Mouse (Mus musculus): ENCODE measurements around the gene Actr1b.

The Actr1b gene

GRCm38 (mm10) chr1:36714311-36714710 lies at the start of gene Actr1b:
Gene Actr1b (minus strand): TSS chr1:36714422.
- DNase-seq (ENCODE audit: low spot score): no peak

GRCm38 (mm10) chr1:36761568-36761967 lies 47.3 kb upstream of the Actr1b start, which contains the start of gene Zap70:
Gene Zap70 (plus strand): TSS chr1:36761798.
- peak; percentile 90 for DNase-seq (ENCODE audit: low spot score)

- no peak for DNase-seq (ENCODE audit: low spot score)
Observed at GRCm38 (mm10) chr1:36761061-36761460, 46.8 kb upstream of the Actr1b start.

DNA sequence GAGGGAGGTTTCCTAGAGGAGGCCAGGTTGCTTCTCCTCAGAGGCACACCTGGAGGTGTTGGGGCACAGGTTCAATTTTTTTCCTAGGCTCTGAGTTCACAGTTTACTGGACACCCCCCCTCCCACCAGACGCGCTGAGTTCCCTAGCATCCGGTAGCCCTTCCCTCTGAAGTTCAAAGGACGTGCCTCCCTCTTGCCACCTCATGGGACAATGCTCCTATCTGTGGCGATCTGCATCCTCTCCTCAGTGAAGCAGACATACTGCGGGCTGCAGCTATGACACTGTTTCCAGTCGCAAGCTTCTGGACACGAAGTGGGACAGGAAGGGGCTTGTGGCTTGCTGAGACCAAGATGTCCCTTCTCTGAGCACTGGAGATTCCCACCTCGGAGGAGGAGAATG lies 46.2 kb upstream of the Actr1b start:
- no peak for DNase-seq (ENCODE audit: low spot score)

DNA sequence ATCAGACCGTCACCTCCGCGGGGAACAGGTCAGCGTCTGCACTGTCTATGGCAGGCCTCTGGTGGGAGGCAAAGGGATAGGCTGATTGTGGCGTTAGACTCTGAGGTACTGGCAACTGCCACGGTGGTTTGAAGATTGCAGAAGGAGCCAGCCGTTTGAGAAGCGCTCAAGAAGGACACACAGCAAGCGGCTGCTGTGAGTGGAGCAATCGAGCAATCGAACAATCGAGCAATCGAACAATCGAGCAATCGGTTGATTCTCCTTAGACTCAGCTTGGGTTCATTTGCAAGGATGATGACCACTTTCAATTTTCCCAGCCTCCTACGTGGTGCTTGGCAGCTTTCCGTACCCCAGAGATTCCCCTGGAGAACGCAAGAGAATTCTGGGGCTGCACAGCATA lies 44.9 kb upstream of the Actr1b start:
- DNase-seq (ENCODE audit: low spot score): no peak

- no peak for DNase-seq (ENCODE audit: low spot score)
Observed at GRCm38 (mm10) chr1:36758553-36758952, 44.3 kb upstream of the Actr1b start.

DNA sequence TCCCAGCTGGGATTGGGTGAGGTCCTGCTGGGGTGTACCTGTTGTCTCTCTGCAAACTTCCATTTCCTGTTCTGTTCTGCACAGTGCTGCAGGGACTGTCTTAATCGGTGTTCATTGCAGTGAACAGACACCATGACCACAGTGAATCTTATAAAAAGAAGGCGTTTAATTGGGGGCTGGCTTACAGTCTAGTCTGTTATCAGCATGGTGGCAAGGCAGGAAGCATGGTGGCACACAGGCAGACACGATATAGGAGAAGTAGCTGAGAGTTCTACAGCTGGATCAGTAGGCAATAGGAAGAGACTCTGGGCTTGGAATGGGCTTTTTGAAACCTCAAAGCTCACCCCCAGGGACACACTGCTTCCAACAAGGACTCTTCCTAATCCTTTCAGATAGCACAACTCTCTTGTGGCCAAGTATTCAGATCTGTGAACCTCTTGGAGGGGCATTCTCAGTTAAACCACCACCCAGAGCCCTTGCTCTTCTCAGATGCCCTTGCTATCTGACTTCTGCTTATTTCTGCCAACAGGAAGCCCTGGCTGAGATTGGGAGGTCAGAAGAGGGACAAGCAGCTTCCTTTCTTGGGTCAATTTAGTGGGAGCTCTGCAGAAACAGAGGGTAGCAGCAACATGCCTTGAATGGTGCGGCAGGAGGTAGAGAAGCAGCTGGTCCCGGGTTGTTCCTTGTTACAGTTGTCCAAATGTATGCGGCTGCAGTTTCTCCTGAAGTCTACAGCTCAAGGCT lies 39.9 kb upstream of the Actr1b start:
- DNase-seq (ENCODE audit: low spot score): no peak

GRCm38 (mm10) chr1:36746452-36746851 lies 32.2 kb upstream of the Actr1b start:
- peak; percentile 55 for DNase-seq (ENCODE audit: low spot score)

DNA sequence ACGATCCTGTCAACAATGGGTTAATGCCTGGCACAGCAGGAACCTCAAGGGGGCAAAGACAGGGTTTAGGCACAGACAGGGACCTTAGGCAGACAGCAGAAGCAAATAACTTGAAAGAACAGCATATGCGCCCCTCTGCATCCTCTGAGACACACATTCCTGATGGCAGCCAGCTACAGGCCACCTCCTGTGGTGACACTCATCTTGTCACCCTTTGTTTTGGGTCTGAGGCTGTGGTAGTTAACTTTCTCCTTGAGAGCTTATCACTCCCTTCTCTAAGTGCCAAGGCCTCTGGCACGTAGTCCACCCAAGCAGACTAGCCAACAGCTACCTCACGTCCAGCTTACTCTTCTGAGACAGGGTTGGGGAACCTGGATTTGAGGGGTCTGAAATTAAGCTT lies 31.4 kb upstream of the Actr1b start:
- DNase-seq (ENCODE audit: low spot score): no peak

- DNase-seq (ENCODE audit: low spot score): peak; percentile 83
Observed at GRCm38 (mm10) chr1:36744268-36744944, 30.2 kb upstream of the Actr1b start.

- no peak for DNase-seq (ENCODE audit: low spot score)
Observed at GRCm38 (mm10) chr1:36743046-36743445, 28.8 kb upstream of the Actr1b start.

DNA sequence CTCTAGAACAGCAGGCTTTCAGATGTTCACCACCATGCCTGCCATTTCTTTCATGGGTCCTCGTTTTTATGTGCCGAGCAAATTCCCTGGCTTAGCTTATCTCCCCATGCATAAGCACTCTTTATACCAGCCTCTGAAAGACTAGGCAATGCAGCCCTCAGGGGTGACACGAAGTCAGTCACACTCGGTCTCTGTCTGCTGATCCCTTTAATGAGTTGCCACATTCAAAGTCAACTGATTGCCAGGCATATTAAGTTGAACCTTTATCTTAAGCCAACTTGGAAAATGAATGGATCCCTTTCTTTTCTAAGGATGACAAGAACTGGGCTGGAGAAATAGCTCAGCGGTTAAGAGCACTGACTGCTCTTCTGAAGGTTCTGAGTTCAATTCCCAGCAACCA lies 25.0 kb upstream of the Actr1b start:
- no peak for DNase-seq (ENCODE audit: low spot score)

GRCm38 (mm10) chr1:36737300-36737699 lies 23.1 kb upstream of the Actr1b start:
- peak; percentile 82 for DNase-seq (ENCODE audit: low spot score)

DNA sequence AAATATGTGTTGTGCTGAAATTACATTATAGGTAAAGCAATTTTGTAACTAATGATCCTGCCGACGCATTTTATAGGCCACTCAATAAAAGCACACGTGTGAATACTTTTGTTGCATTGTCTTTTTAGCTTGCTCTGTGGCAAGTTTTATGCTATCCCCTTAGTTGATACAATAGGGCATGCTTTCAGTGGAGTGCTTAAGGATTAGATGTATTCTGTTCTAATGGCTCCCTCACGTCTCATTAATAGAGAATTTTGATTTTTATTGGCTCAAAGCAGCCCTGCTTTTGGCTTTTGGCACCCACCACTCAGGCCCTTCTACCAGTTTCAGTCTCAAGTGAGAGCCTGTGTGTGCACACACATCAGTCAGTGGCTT lies 9.8 kb upstream of the Actr1b start:
- DNase-seq (ENCODE audit: low spot score): no peak

DNA sequence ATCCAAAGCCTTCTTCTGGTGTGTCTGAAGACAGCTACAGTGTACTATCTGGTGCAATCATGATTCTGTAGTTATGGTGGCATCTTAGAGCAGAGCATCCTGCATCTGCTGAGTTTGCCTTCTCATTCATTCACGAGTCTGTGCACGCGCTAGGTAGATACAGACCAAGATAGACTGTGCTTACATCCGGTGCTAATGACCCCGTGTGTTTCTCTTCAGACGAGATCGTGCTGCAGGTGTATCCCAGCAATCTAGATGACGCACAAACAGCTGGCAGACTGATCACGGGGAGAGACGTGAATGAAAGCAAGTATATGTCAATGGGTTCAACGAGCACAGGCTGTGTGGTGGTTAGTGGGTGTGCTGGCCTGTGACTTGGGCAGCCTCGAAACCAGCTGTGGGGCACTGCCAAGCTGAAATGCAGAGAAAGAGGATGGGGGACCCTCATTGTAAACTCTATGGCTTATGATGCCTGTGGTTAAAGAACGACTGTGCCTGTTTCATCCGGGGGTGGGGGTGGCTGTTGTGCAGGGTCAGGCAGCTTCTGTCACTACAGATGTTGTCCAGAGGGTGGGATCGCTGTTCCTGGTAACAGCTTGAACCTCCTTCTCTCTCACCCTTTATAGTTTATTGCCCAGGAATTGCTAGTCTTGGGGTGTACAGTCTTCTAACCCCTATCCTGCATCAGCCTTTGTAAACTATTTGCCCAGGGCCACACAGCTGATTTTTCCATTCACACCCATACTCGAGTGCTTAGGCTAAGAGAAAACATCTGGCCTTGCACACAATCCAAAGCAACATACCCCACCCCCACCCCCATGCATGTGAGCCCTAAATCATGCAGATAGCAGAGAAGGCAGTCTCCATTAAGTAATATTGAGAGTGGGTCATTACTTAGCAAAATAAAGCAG lies 9.2 kb upstream of the Actr1b start:
- DNase-seq (ENCODE audit: low spot score): peak; percentile 77

GRCm38 (mm10) chr1:36718786-36719185 lies 4.6 kb upstream of the Actr1b start:
- DNase-seq (ENCODE audit: low spot score): no peak

- DNase-seq (ENCODE audit: low spot score): no peak
Observed at GRCm38 (mm10) chr1:36711104-36711503, 3.1 kb downstream of the Actr1b start.

DNA sequence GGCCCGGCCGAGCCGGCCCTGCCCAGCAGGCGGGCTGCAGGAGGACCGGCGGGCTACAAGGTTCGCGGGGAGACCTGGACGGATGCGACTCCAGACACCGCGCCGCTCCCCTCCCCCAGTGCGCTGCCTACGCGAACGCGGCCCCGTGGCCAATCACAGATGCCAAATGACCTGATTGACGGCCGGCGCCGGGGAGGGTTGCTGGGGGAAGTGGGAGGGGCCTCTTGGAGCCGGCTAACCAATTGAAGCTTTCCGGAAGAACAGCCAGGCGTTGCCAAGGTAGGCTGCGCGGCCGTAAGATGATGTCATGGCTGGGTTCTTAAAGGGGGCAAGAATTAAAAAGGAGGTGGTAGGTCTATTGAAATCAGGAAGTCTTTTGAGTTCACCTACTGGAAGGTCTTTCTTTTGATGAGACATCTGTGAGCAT lies 4.4 kb downstream of the Actr1b start, which contains the start of gene 4933424G06Rik:
Gene 4933424G06Rik, plus strand, starts transcription at position 296 of the 427 bp plus-strand sequence.
- DNase-seq (ENCODE audit: low spot score): peak; percentile 99

GRCm38 (mm10) chr1:36709055-36709853 lies 5.0 kb downstream of the Actr1b start:
- DNase-seq (ENCODE audit: low spot score): peak; percentile 61

DNA sequence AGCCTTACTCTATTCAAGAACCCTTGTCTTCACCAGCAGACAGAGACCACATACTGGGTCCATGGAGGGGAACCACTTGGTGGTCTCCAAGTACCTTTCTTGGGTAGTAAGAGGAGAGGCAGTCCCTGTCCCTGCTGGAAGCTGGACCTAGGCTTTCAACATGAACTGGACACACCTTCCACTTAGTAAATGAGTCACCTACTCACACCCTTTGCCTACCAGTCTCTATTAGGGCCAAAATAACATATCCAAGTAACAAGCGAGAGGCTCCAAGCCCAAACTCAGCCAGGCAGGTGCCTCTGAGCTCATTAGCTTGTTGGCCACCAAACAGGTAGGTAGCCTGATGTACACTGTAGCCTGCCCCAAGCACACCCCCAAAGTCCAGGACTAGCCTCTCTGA lies 5.6 kb downstream of the Actr1b start:
- no peak for DNase-seq (ENCODE audit: low spot score)

GRCm38 (mm10) chr1:36707797-36708196 lies 6.4 kb downstream of the Actr1b start:
- no peak for DNase-seq (ENCODE audit: low spot score)

DNA sequence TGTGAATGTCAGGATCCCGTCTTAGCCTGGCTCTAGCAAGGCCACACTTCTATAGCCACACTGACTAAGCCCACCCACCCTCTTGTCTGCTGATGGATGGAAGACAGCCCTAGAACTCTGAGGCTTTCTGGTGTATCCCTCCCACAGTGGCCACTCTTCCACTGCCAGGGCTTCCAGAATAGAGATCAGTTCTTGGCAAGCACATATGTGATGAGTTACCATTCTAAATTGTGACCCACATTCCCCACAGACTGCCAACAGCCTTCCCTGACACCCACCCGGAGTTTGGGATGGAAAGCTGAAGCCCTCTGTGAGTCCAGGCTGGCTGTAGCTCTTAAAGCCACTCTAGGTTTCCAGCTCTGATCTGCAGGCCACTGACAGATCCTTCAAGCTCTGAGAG lies 7.1 kb downstream of the Actr1b start:
- no peak for DNase-seq (ENCODE audit: low spot score)
